Mouse (Mus musculus) T-cell, adult 2 months (primary cell): ENCODE data around the gene Poldip2.
A peak's percentile ranks its signal among the peaks of the same experiment; 100 is the strongest.
"Not testable (repeated sequence)": the region's sequence is repeated elsewhere in the genome, so short reads cannot be mapped to it uniquely, and the experiment has no call there.

Source experiments
- DNase-seq: peaks from one replicate; pipeline ENCODE4 v3.0.0; 2022; ENCODE audit warnings: low spot score

The Poldip2 gene

GRCm38 (mm10) chr11:78501529-78501928 is 10.5 kb upstream of the Poldip2 start:
- DNase-seq, result no peak

GRCm38 (mm10) chr11:78502909-78503650 is 8.9 kb upstream of the Poldip2 start, which contains the start of gene Sebox:
Sebox (plus strand) TSS chr11:78503447.
- no peak for DNase-seq

- DNase-seq, result no peak
Observed at GRCm38 (mm10) chr11:78505430-78505829, 6.6 kb upstream of the Poldip2 start.

- peak; percentile 46 for DNase-seq
Observed at GRCm38 (mm10) chr11:78509148-78509547, 2.8 kb upstream of the Poldip2 start.

- no peak for DNase-seq
Observed at GRCm38 (mm10) chr11:78513106-78513790, 1.3 kb downstream of the Poldip2 start.

GRCm38 (mm10) chr11:78515549-78516325 is 3.7 kb downstream of the Poldip2 start:
- no peak for DNase-seq

GRCm38 (mm10) chr11:78518931-78519330 is 6.9 kb downstream of the Poldip2 start:
- no peak for DNase-seq

GRCm38 (mm10) chr11:78521880-78522279 is 9.9 kb downstream of the Poldip2 start:
- DNase-seq, result no peak

- DNase-seq, result peak; percentile 16
Observed at GRCm38 (mm10) chr11:78522481-78522997, 10.5 kb downstream of the Poldip2 start.

- DNase-seq, result no peak
Observed at GRCm38 (mm10) chr11:78523241-78523955, 11.4 kb downstream of the Poldip2 start.

GRCm38 (mm10) chr11:78524838-78525237 is 12.8 kb downstream of the Poldip2 start:
- no peak for DNase-seq

- DNase-seq, result no peak
Observed at GRCm38 (mm10) chr11:78528714-78529113, 16.7 kb downstream of the Poldip2 start.

GRCm38 (mm10) chr11:78530001-78530400 is 18.0 kb downstream of the Poldip2 start:
- no peak for DNase-seq

GRCm38 (mm10) chr11:78531046-78531445 is 19.1 kb downstream of the Poldip2 start:
- DNase-seq, result no peak

GRCm38 (mm10) chr11:78531515-78531914 is 19.5 kb downstream of the Poldip2 start:
- DNase-seq, result not testable (repeated sequence)

- no peak for DNase-seq
Observed at GRCm38 (mm10) chr11:78534516-78534915, 22.5 kb downstream of the Poldip2 start.

GRCm38 (mm10) chr11:78535376-78536079 is 23.5 kb downstream of the Poldip2 start:
- DNase-seq, result peak; percentile 30

- peak; percentile 100 for DNase-seq
Observed at GRCm38 (mm10) chr11:78536080-78536689, 24.2 kb downstream of the Poldip2 start, which contains the start of the genes Tnfaip1 and Ift20. Tnfaip1 (minus strand) TSS chr11:78536332. Ift20 (plus strand) TSS chr11:78536361.

GRCm38 (mm10) chr11:78536690-78537084 is 24.7 kb downstream of the Poldip2 start:
- DNase-seq, result no peak

- DNase-seq, result no peak
Observed at GRCm38 (mm10) chr11:78540358-78540757, 28.4 kb downstream of the Poldip2 start.
